Mouse (Mus musculus) heart, embryonic 16.5 days (tissue): Measurements from ENCODE around the gene Rxra. TPM values are rescaled to one million over a fixed set of nuclear protein-coding genes. Genes with fewer than 3 reads are reported as not detected.
A peak's percentile ranks its signal among the peaks of the same experiment; 100 is the strongest.

Source experiments
- ATAC-seq: fragments of 200-750 bp; cut with Nextera tagmentation; replicated peaks from 2 replicates; pipeline ENCODE4 v1.8.0; 2017; ENCODE audit warnings: moderate number of reproducible peaks; ENCODE audit not compliant: insufficient read depth, low FRiP score; ENCODE audit errors: extremely low read depth
- H3K27ac ChIP-seq: fragments of 300-500 bp; sonication (generic); 2 replicates; pipeline ENCODE4 v1.5.1; 2014; ENCODE audit warnings: mild to moderate bottlenecking, low read length, control low read depth, moderate library complexity
- H3K27me3 ChIP-seq: fragments of 300-500 bp; sonication (generic); 2 replicates; pipeline ENCODE4 v1.6.1; 2014; ENCODE audit warnings: low read length, mixed read lengths; ENCODE audit not compliant: control insufficient read depth, insufficient read depth
- H3K36me3 ChIP-seq: fragments of 300-500 bp; sonication (generic); 2 replicates; pipeline ENCODE4 v1.6.1; 2014; ENCODE audit not compliant: control insufficient read depth, insufficient read depth
- H3K4me1 ChIP-seq: fragments of 300-500 bp; sonication (generic); 2 replicates; pipeline ENCODE4 v1.6.1; 2014; ENCODE audit warnings: low read length, mixed read lengths; ENCODE audit not compliant: control insufficient read depth, insufficient read depth
- H3K4me2 ChIP-seq: fragments of 300-500 bp; sonication (generic); 2 replicates; pipeline ENCODE4 v1.6.1; 2014; ENCODE audit warnings: low read depth, mild to moderate bottlenecking, control low read depth, low read length
- H3K4me3 ChIP-seq: fragments of 300-500 bp; sonication (generic); 2 replicates; pipeline ENCODE4 v1.5.1; 2014; ENCODE audit warnings: mild to moderate bottlenecking, control low read depth, low read length
- H3K9ac ChIP-seq: fragments of 300-500 bp; sonication (generic); 2 replicates; pipeline ENCODE4 v1.6.1; 2014; ENCODE audit warnings: low read length, control low read depth
- H3K9me3 ChIP-seq: fragments of 300-500 bp; sonication (generic); replicated peaks from 2 replicates; pipeline ENCODE4 v1.6.1; 2016; ENCODE audit warnings: low read length; ENCODE audit not compliant: control insufficient read depth
- WGBS: fragments of 180-500 bp; shearing (Covaris S2); extraction: QIAGEN DNeasy Blood & Tissue Kit; methylation state at CpG from one replicate; pipeline ENCODE4 v1.1.7; 2014; 5-methylcytosine and 5-hydroxymethylcytosine counted together
- polyA plus RNA-seq: library from polyadenylated mRNA; unstranded; fragments of >200 nt; fragmentation: Nextera tagmentation; extraction: Ambion mirVana; gene quantifications from 2 replicates; pipeline ENCODE4 v1.2.1, GENCODE M21; 2015

Rxra gene
- polyA plus RNA-seq, 1 experiment from 2014 or later, result 6.6 TPM

DNA sequence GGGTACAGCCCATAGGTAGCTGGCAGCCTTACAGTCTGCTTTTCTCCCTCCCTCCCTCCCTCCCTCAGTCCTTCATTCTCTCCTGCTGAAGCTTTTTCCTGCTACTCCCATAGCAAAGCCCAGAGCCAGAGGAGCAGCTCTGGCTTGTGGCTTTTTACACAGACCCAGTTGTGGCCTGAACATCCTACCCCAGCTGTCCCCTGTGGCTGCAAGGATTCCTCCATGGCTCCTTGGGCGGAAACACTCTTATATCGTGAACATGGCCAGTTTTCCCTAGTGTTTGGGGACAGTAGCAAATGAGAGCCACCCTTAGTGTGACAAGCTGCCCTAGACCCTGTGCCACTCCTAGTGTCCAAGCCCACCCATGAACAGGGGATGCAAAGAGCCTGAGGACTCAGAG, 58.6 kb downstream of the Rxra start:
- no peak for ATAC-seq
- 0 out of 2 replicates have a peak, but pooled peaks cover 2% of the 10 kb centered on the region for H3K36me3 ChIP-seq
- H3K4me2 ChIP-seq, result no peak overlapping the region
- H3K9me3 ChIP-seq, result no peaks in the 10 kb centered on the region
- 69% methylated on average over 2 of the region's 2 CpGs for WGBS
- no peaks in the 10 kb centered on the region for H3K27me3 ChIP-seq
- peaks cover 48% of the 10 kb centered on the region for H3K4me1 ChIP-seq
- peak overlapping the region; percentile 71 for H3K27ac ChIP-seq
- H3K9ac ChIP-seq, result peak overlapping the region; percentile 16; the same call in 1 of the 2 replicates
- no peak overlapping the region for H3K4me3 ChIP-seq

- Histone ChIP-seq H3K9ac (no peak overlapping the region), H3K4me2 (no peak overlapping the region), H3K36me3 (peaks cover 6% of the 10 kb centered on the region), H3K27ac (no peak overlapping the region), H3K4me3 (no peak overlapping the region), H3K4me1 (peaks cover 56% of the 10 kb centered on the region), H3K27me3 (no peaks in the 10 kb centered on the region), H3K9me3 (no peaks in the 10 kb centered on the region)
- no peak for ATAC-seq
- 85% methylated on average over 5 of the region's 5 CpGs for WGBS
Measured at GRCm38 (mm10) chr2:27736802-27737201, 60.6 kb downstream of the Rxra start.

DNA sequence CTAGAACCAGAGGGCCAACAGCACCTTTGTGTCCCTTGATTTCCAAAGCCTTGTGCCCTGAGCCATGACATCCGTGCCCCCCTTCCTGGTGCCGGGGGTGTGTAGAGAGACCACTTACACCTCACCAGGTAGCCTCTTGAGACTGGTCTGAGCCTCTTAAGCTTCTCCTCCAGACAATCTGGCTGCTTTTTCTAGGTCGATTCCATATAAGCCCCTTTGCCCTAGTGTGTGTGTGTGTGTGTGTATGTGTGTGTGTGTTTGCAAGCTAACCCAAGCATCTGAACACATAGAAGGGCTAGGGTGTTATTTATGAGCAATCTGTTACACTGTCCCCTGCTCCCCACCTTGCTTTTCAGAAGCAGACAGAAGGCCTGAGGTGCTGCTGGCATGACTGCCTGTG, 62.2 kb downstream of the Rxra start:
- Histone ChIP-seq H3K4me3 (no peak overlapping the region), H3K4me2 (no peak overlapping the region), H3K36me3 (peaks cover 18% of the 10 kb centered on the region), H3K9ac (no peak overlapping the region), H3K27ac (no peak overlapping the region), H3K9me3 (no peaks in the 10 kb centered on the region), H3K27me3 (no peaks in the 10 kb centered on the region), H3K4me1 (peaks cover 41% of the 10 kb centered on the region)
- WGBS, result 78% methylated on average over 3 of the region's 3 CpGs
- no peak for ATAC-seq

DNA sequence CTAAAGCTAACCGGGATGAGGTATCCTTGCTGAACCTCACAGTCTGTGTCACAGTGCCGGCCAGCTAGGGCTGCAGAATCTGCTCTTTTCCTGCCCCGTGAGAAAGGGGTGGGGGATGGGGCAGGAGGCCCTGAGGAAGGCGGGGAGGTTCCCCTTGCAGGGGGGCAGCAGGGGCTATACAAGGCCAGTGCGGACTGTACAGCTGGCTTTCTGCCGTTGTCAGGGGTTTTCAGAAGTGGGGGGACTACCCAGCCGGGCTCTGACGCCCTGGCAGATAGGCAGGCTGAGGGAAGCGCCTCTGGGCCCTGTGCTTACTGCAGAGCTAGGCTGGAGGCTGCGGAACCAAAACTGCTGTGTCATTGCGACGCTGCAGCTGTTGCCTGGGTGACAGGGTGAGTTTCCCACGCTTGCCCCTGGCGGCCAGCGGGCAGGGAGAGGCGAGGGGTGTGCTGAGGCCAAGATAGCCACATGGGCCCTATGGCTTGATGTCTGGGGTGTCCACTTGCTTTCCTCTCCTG, 63.9 kb downstream of the Rxra start:
- Histone ChIP-seq H3K9ac (peak overlapping the region; percentile 35), H3K27ac (peak overlapping the region; percentile 65), H3K4me1 (peaks cover 39% of the 10 kb centered on the region), H3K9me3 (no peaks in the 10 kb centered on the region), H3K4me2 (peak overlapping the region; percentile 33; the same call in 1 of the 2 replicates), H3K27me3 (no peaks in the 10 kb centered on the region), H3K36me3 (peaks cover 18% of the 10 kb centered on the region), H3K4me3 (no peak overlapping the region)
- peak; percentile 56 for ATAC-seq
- 14% methylated on average over 16 of the region's 16 CpGs for WGBS

DNA sequence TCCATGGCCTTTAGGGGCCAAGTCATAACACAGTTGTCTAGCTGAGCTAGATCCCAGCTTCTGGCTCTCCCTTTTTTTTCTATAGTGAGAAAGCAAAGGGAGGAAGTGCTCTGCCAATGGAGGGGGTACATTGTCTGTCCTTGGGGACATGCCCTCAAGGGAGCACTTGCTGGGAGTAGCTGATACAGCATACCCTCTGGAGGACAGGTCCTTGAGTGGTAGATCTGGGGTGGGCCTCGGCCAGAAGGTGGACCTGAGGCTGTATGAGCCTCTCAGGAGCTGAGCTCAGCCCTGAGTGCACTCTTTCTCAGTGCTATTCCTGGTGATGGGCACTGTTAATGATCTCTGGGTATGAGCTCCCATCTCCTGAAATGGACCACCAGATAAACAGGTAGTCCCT, 66.9 kb downstream of the Rxra start:
- Histone ChIP-seq H3K4me2 (no peak overlapping the region), H3K9ac (no peak overlapping the region), H3K36me3 (peaks cover 17% of the 10 kb centered on the region), H3K27ac (no peak overlapping the region), H3K4me1 (peaks cover 53% of the 10 kb centered on the region), H3K4me3 (no peak overlapping the region), H3K27me3 (no peaks in the 10 kb centered on the region), H3K9me3 (no peaks in the 10 kb centered on the region)
- no peak for ATAC-seq
- 87% methylated on average over 1 of the region's 1 CpGs for WGBS

DNA sequence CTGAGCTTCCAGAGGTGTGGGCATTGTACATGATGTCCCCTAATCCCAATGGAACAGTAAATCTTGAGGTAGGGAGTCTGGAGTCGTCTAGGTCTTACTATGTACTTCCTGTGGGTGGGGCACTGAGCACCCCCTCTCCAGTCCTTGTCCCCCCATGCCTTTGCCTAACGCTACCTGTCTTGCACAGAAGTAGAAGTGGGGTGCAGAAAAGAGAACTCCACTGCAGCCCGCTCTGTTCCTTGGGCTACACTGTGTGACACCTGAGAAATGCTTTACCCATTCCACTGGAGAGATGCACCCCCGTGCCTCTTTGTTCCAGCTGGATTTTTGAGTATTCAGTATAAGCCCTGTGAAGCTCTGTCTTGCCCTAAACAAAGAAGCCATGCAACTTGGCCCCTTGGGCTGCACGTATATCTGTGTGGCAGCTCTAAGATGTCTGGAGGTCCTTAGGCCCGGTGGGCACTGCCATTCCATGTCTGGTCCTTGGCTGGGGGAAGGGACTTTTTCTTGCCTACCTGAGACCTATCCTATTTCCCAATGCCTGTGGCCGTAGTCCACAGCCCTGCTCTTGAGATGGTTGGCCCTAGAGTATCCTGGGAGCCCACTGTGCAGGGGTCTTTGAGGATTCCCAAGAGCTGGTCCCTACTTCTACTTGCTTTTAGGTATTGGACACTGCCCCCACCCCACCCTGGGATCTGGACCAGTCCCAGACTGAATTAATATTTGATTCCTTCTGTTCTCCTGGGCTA, 67.8 kb downstream of the Rxra start:
- Histone ChIP-seq H3K27ac (peak overlapping the region; percentile 79; the same call in 1 of the 2 replicates), H3K4me2 (no peak overlapping the region), H3K36me3 (peaks cover 25% of the 10 kb centered on the region), H3K4me1 (peaks cover 52% of the 10 kb centered on the region), H3K9ac (no peak overlapping the region), H3K9me3 (no peaks in the 10 kb centered on the region), H3K27me3 (no peaks in the 10 kb centered on the region), H3K4me3 (no peak overlapping the region)
- ATAC-seq, result no peak
- WGBS, result 89% methylated on average over 7 of the region's 7 CpGs

DNA sequence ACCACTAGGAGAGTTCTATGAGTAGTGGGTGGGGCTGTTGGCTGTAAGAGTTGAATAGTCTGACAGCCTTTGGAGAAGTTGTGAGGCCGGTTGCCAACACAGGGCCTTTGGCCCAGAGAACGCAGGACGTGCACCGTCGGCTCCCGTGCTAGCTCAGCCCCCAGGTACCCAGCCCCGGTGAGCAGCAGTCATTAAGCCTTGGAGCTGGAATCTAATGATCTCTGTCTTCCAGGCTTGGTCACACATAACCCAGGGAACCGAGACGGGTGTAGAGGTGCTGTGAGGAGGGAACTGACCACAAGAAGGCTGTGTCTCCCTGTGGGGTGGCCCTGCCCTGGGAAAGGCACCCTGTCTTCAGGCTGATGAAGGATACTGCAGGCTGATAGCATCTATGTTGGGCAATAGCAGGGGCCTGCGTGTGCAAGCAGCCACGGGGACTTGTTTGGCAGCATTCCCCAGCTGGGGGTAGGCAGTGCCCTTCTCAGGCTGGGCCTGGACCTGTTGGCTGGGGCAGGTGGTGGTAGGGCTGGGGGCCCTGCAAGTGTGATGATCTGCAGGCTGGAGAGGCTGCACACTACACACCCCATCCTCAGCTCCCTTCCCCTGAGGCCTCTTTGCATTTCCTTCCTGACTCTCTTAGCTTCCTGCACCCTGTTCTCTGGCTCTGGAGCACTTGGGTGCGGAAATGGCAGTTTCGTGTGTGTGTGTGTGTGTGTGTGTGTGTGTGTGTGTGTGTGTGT, 68.5 kb downstream of the Rxra start:
- peak overlapping the region; percentile 47; the same call in 1 of the 2 replicates for H3K9ac ChIP-seq
- H3K9me3 ChIP-seq, result no peaks in the 10 kb centered on the region
- peaks cover 31% of the 10 kb centered on the region for H3K36me3 ChIP-seq
- H3K27ac ChIP-seq, result peak overlapping the region; percentile 79
- H3K4me3 ChIP-seq, result no peak overlapping the region
- no peaks in the 10 kb centered on the region for H3K27me3 ChIP-seq
- 31% methylated on average over 13 of the region's 13 CpGs for WGBS
- H3K4me2 ChIP-seq, result peak overlapping the region; percentile 18; the same call in 1 of the 2 replicates
- peaks cover 44% of the 10 kb centered on the region for H3K4me1 ChIP-seq
- ATAC-seq, result peak; percentile 34

GRCm38 (mm10) chr2:27745673-27746620, 69.7 kb downstream of the Rxra start:
- WGBS, result 27% methylated on average over 18 of the region's 18 CpGs
- Histone ChIP-seq H3K4me2 (no peak overlapping the region), H3K27me3 (no peaks in the 10 kb centered on the region), H3K9ac (peak overlapping the region; percentile 15; the same call in 1 of the 2 replicates), H3K4me1 (peaks cover 41% of the 10 kb centered on the region), H3K36me3 (peaks cover 31% of the 10 kb centered on the region), H3K27ac (peak overlapping the region; percentile 79), H3K4me3 (no peak overlapping the region), H3K9me3 (no peaks in the 10 kb centered on the region)
- 0 out of 2 replicates have a peak, but pooled peaks have one; percentile 19 for ATAC-seq
